Mouse (Mus musculus): ENCODE measurements at regions not wholly inside any gene's neighbourhood (a gene's known extent, or its start where the extent isn't known, plus 50 kb on each side); places are given as distances from the start of the nearest gene placed in this dataset.

GRCm38 (mm10) chr10:111094405-111094804 lies 70.1 kb upstream of the Osbpl8 start:
- TF ChIP-seq CTCF (IDR thresholded peaks at IDR 0.05; ENCODE audit: low read depth, low read length) (no peak), GATA1 (IDR thresholded peaks at IDR 0.05; ENCODE audit: borderline replicate concordance, low read length) (no peak), TAL1 (conservative IDR thresholded peaks at IDR 0.05; ENCODE audit: low read depth, low read length) (no peak)
